Mouse (Mus musculus) kidney, embryonic 16.5 days (tissue): ENCODE data around the gene Izumo4. TPM values are rescaled to one million over a fixed set of nuclear protein-coding genes. Genes with fewer than 3 reads are reported as not detected.

ENCODE experiments used
- ATAC-seq: fragments of 200-750 bp; cut with Nextera tagmentation; 2 replicates; pipeline ENCODE4 v1.8.0; 2017; ENCODE audit warnings: moderate TSS enrichment; ENCODE audit not compliant: low FRiP score, low TSS enrichment
- H3K27ac ChIP-seq: fragments of 300-500 bp; sonication (generic); 2 replicates; pipeline ENCODE4 v1.5.1; 2014; ENCODE audit warnings: low read length
- H3K27me3 ChIP-seq: fragments of 300-500 bp; sonication (generic); 2 replicates; pipeline ENCODE4 v1.6.1; 2014; ENCODE audit warnings: low read length, control low read depth, mixed read lengths; ENCODE audit not compliant: insufficient read depth
- H3K36me3 ChIP-seq: fragments of 300-500 bp; sonication (generic); 2 replicates; pipeline ENCODE4 v1.6.1; 2014; ENCODE audit warnings: low read length, control low read depth, mixed read lengths; ENCODE audit not compliant: insufficient read depth
- H3K4me1 ChIP-seq: fragments of 300-500 bp; sonication (generic); 2 replicates; pipeline ENCODE4 v1.6.1; 2014; ENCODE audit warnings: low read length, control low read depth, mixed read lengths; ENCODE audit not compliant: insufficient read depth
- H3K4me2 ChIP-seq: fragments of 300-500 bp; sonication (generic); replicated peaks from 2 replicates; pipeline ENCODE4 v1.6.1; 2014; ENCODE audit warnings: low read depth, low read length
- H3K4me3 ChIP-seq: fragments of 300-500 bp; sonication (generic); 2 replicates; pipeline ENCODE4 v1.5.1; 2014; ENCODE audit warnings: mild to moderate bottlenecking, low read length
- H3K9ac ChIP-seq: fragments of 300-500 bp; sonication (generic); replicated peaks from 2 replicates; pipeline ENCODE4 v1.6.1; 2014; ENCODE audit warnings: low read length
- H3K9me3 ChIP-seq: fragments of 300-500 bp; sonication (generic); 2 replicates; pipeline ENCODE4 v1.6.1; 2016; ENCODE audit warnings: low read length, control low read depth
- WGBS: fragments of 180-500 bp; shearing (Covaris S2); extraction: QIAGEN DNeasy Blood & Tissue Kit; methylation state at CpG from one replicate; pipeline ENCODE4 v1.1.7; 2014; 5-methylcytosine and 5-hydroxymethylcytosine counted together
- polyA plus RNA-seq: library from polyadenylated mRNA; unstranded; fragments of >200 nt; fragmentation: Nextera tagmentation; extraction: Ambion mirVana; gene quantifications from 2 replicates; pipeline ENCODE4 v1.2.1, GENCODE M21; 2015

The Izumo4 gene
- polyA plus RNA-seq, 1 experiment from 2014 or later, result 23.8 TPM

DNA sequence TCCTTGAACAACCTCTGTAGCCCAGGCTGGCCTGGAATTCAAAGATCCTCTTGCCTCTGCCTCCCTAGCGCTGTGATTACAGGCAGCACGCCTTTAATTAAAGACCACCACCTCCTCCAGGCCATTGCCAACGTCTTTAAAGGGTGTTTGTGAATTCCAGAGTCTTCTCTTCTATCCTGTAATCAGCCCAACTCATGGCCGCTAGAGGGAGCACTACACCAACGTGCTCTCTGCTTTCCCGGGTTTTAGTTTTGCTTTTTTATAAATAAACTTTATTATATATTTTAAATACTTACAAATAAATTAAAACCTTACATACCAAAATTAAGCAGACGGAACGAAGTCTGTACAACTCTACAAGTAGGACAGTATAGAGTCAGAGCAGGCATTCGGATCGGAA lies 42.8 kb upstream of the Izumo4 start:
- ATAC-seq, result no peak
- Histone ChIP-seq H3K27ac (peak overlapping the region; percentile 37; the same call in 1 of the 2 replicates), H3K9me3 (no peaks in the 10 kb centered on the region), H3K27me3 (no peaks in the 10 kb centered on the region), H3K4me2 (peak overlapping the region; percentile 31), H3K36me3 (no peaks in the 10 kb centered on the region), H3K4me3 (peak overlapping the region; percentile 26), H3K4me1 (peaks cover 44% of the 10 kb centered on the region), H3K9ac (peak overlapping the region; percentile 51)
- 14% methylated on average over 10 of the region's 10 CpGs for WGBS

GRCm38 (mm10) chr10:80661149-80661548 lies 40.8 kb upstream of the Izumo4 start:
- Histone ChIP-seq H3K9me3 (no peaks in the 10 kb centered on the region), H3K27me3 (no peaks in the 10 kb centered on the region)
- ATAC-seq, result no peak

DNA sequence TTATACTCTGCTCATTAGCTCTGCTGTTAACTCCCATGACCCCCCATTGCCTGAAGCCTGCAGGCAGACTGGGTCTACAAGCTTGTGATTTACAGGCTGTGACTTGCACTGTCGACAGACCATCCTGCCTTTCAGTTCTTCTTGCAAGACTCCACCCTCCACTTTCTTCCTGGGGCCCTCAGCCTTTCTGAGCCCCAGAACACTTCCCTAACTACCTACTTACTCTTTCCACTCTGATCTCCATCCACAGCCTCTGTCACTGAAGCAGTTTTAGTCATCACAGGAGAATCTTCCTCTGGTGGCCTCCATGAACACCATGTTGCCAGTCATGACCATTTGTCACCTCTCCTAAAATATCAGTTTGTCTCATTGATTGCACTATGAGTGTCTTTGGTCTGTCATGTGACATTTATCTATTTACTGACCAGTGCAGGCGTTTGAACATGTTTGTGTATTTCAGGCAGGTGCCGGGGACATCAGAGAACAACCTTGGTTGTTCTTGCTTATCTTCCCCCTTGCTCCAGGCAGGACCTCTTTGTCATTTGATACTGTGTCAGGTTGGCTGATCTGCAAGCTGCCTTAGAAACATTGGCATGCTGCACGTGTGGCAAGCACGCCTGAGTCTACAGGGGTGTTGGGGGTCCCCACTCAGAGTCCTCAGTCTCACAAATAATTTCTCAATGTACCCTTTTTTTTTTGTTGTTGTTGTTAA lies 38.3 kb upstream of the Izumo4 start:
- 22% methylated on average over 5 of the region's 5 CpGs for WGBS
- peaks cover 45% of the 10 kb centered on the region for H3K4me1 ChIP-seq
- H3K27ac ChIP-seq, result peak overlapping the region; percentile 93
- H3K4me3 ChIP-seq, result no peak overlapping the region
- ATAC-seq, result no peak
- H3K9ac ChIP-seq, result no peak overlapping the region
- H3K27me3 ChIP-seq, result no peaks in the 10 kb centered on the region
- H3K4me2 ChIP-seq, result no peak overlapping the region
- H3K9me3 ChIP-seq, result no peaks in the 10 kb centered on the region
- peaks cover 30% of the 10 kb centered on the region for H3K36me3 ChIP-seq

More at GRCm38 (mm10) chr10:80661149-80661548, 40.8 kb upstream of the Izumo4 start:
- H3K9ac ChIP-seq, result no peak overlapping the region
- H3K27ac ChIP-seq, result no peak overlapping the region
- no peak overlapping the region for H3K4me2 ChIP-seq
- peaks cover 5% of the 10 kb centered on the region; the same call in 1 of the 2 replicates for H3K36me3 ChIP-seq
- WGBS, result 37% methylated on average over 5 of the region's 5 CpGs
- no peak overlapping the region for H3K4me3 ChIP-seq
- H3K4me1 ChIP-seq, result peaks cover 48% of the 10 kb centered on the region

- Histone ChIP-seq H3K36me3 (peaks cover 37% of the 10 kb centered on the region), H3K4me1 (peaks cover 40% of the 10 kb centered on the region), H3K9me3 (no peaks in the 10 kb centered on the region), H3K27ac (peak overlapping the region; percentile 93), H3K4me3 (peak overlapping the region; percentile 15; the same call in 1 of the 2 replicates), H3K9ac (peak overlapping the region; percentile 57), H3K4me2 (peak overlapping the region; percentile 46), H3K27me3 (no peaks in the 10 kb centered on the region)
- 11% methylated on average over 16 of the region's 16 CpGs for WGBS
- peak; percentile 60 for ATAC-seq
Observed at GRCm38 (mm10) chr10:80664197-80665015, 37.6 kb upstream of the Izumo4 start.

GRCm38 (mm10) chr10:80665016-80665380 lies 37.0 kb upstream of the Izumo4 start:
- H3K4me3 ChIP-seq, result peak overlapping the region; percentile 15; the same call in 1 of the 2 replicates
- WGBS, result 3% methylated on average over 10 of the region's 10 CpGs
- peak overlapping the region; percentile 93 for H3K27ac ChIP-seq
- peak overlapping the region; percentile 46 for H3K4me2 ChIP-seq
- H3K4me1 ChIP-seq, result peaks cover 40% of the 10 kb centered on the region
- peaks cover 43% of the 10 kb centered on the region for H3K36me3 ChIP-seq
- ATAC-seq, result peak; percentile 73
- no peaks in the 10 kb centered on the region for H3K27me3 ChIP-seq
- no peaks in the 10 kb centered on the region for H3K9me3 ChIP-seq
- peak overlapping the region; percentile 57 for H3K9ac ChIP-seq

GRCm38 (mm10) chr10:80665459-80665858 lies 36.5 kb upstream of the Izumo4 start:
- H3K27ac ChIP-seq, result peak overlapping the region; percentile 93
- H3K4me1 ChIP-seq, result peaks cover 40% of the 10 kb centered on the region
- H3K4me3 ChIP-seq, result no peak overlapping the region
- peak overlapping the region; percentile 46 for H3K4me2 ChIP-seq
- H3K36me3 ChIP-seq, result peaks cover 48% of the 10 kb centered on the region
- no peaks in the 10 kb centered on the region for H3K9me3 ChIP-seq
- H3K9ac ChIP-seq, result peak overlapping the region; percentile 51
- no peaks in the 10 kb centered on the region for H3K27me3 ChIP-seq
- no peak for ATAC-seq
- WGBS, result 45% methylated on average over 4 of the region's 4 CpGs

- H3K36me3 ChIP-seq, result peaks cover 53% of the 10 kb centered on the region
- H3K27me3 ChIP-seq, result no peaks in the 10 kb centered on the region
- no peak overlapping the region for H3K4me2 ChIP-seq
- no peaks in the 10 kb centered on the region for H3K9me3 ChIP-seq
- peak overlapping the region; percentile 93 for H3K27ac ChIP-seq
- no peak for ATAC-seq
- 58% methylated on average over 10 of the region's 10 CpGs for WGBS
- H3K4me3 ChIP-seq, result no peak overlapping the region
- H3K4me1 ChIP-seq, result peaks cover 40% of the 10 kb centered on the region
- H3K9ac ChIP-seq, result 0 out of 2 replicates have a peak overlapping the region, but pooled peaks have one; percentile 8
Observed at GRCm38 (mm10) chr10:80665981-80666733, 35.8 kb upstream of the Izumo4 start.

- 73% methylated on average over 19 of the region's 19 CpGs for WGBS
- H3K9me3 ChIP-seq, result no peaks in the 10 kb centered on the region
- H3K9ac ChIP-seq, result no peak overlapping the region
- peaks cover 40% of the 10 kb centered on the region for H3K4me1 ChIP-seq
- H3K4me3 ChIP-seq, result no peak overlapping the region
- H3K27ac ChIP-seq, result no peak overlapping the region
- no peaks in the 10 kb centered on the region for H3K27me3 ChIP-seq
- H3K36me3 ChIP-seq, result peaks cover 61% of the 10 kb centered on the region
- no peak for ATAC-seq
- H3K4me2 ChIP-seq, result no peak overlapping the region
Observed at GRCm38 (mm10) chr10:80666837-80667412, 35.1 kb upstream of the Izumo4 start.

DNA sequence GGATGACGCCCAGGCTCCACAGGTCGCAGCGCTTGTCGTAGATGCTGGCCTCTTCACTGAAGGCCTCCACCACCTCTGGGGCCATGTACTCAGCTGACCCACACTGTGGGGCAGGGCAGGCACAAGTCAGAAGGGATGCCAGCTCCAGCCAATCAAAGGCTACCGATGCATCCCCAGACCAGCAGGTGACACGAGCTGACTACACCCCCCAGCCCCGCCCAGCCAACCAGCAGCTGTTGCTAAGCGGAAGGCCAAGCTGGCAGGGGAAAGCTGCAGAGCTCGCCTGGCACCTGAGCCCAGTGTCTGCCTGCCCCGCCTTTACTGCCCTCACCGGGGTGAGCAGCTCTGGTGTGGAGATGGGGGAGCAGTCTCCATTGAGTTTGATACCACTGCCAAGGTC lies 33.4 kb upstream of the Izumo4 start:
- Histone ChIP-seq H3K4me2 (no peak overlapping the region), H3K9ac (no peak overlapping the region), H3K4me3 (no peak overlapping the region), H3K9me3 (no peaks in the 10 kb centered on the region), H3K4me1 (peaks cover 47% of the 10 kb centered on the region), H3K36me3 (peaks cover 72% of the 10 kb centered on the region), H3K27me3 (no peaks in the 10 kb centered on the region), H3K27ac (no peak overlapping the region)
- ATAC-seq, result no peak
- 78% methylated on average over 11 of the region's 11 CpGs for WGBS
